Mouse (Mus musculus) urinary bladder, postnatal 10 days (tissue): ENCODE data around the gene Scn3b.

Experiments used
- DNase-seq: peaks from one replicate; pipeline ENCODE4 v3.0.0; 2022; ENCODE audit warnings: low spot score

The Scn3b gene

GRCm38 (mm10) chr9:40269103-40269861 lies at the start of gene Scn3b:
TSS of gene Scn3b (plus strand) at chr9:40269217.
- DNase-seq, result peak; percentile 15

GRCm38 (mm10) chr9:40224289-40224688 lies 44.7 kb upstream of the Scn3b start:
- no peak for DNase-seq

GRCm38 (mm10) chr9:40227874-40228789 lies 40.9 kb upstream of the Scn3b start:
- DNase-seq, result no peak

GRCm38 (mm10) chr9:40228804-40229331 lies 40.1 kb upstream of the Scn3b start:
- DNase-seq, result no peak

- no peak for DNase-seq
Measured at GRCm38 (mm10) chr9:40229479-40229878, 39.5 kb upstream of the Scn3b start.

- no peak for DNase-seq
Measured at GRCm38 (mm10) chr9:40231019-40231418, 38.0 kb upstream of the Scn3b start.

- no peak for DNase-seq
Measured at GRCm38 (mm10) chr9:40234233-40235072, 34.6 kb upstream of the Scn3b start.

GRCm38 (mm10) chr9:40235220-40235619 lies 33.8 kb upstream of the Scn3b start:
- no peak for DNase-seq

GRCm38 (mm10) chr9:40239749-40240148 lies 29.3 kb upstream of the Scn3b start:
- no peak for DNase-seq

- no peak for DNase-seq
Measured at GRCm38 (mm10) chr9:40240311-40240710, 28.7 kb upstream of the Scn3b start.

- DNase-seq, result no peak
Measured at GRCm38 (mm10) chr9:40241223-40241801, 27.7 kb upstream of the Scn3b start.

- DNase-seq, result no peak
Measured at GRCm38 (mm10) chr9:40241951-40242888, 26.8 kb upstream of the Scn3b start.

- DNase-seq, result no peak
Measured at GRCm38 (mm10) chr9:40245466-40245865, 23.6 kb upstream of the Scn3b start.

GRCm38 (mm10) chr9:40245974-40246665 lies 22.9 kb upstream of the Scn3b start:
- DNase-seq, result no peak

GRCm38 (mm10) chr9:40246702-40247101 lies 22.3 kb upstream of the Scn3b start:
- DNase-seq, result no peak

- no peak for DNase-seq
Measured at GRCm38 (mm10) chr9:40249106-40249505, 19.9 kb upstream of the Scn3b start.

- no peak for DNase-seq
Measured at GRCm38 (mm10) chr9:40252459-40252858, 16.6 kb upstream of the Scn3b start.

GRCm38 (mm10) chr9:40263874-40264273 lies 5.1 kb upstream of the Scn3b start:
- DNase-seq, result no peak

GRCm38 (mm10) chr9:40268040-40268747 lies 823 bp upstream of the Scn3b start:
- no peak for DNase-seq
